Mouse (Mus musculus) frontal cortex, postnatal 10 days (tissue): ENCODE results near the gene Gm49373.

ENCODE experiments used
- DNase-seq, 2 experiments: peaks; one replicate each; pipeline ENCODE4 v3.0.0; 2022; ENCODE audit warnings: low spot score in 2 of 2, mixed read lengths in 1 of 2

Gene Gm49373

DNA sequence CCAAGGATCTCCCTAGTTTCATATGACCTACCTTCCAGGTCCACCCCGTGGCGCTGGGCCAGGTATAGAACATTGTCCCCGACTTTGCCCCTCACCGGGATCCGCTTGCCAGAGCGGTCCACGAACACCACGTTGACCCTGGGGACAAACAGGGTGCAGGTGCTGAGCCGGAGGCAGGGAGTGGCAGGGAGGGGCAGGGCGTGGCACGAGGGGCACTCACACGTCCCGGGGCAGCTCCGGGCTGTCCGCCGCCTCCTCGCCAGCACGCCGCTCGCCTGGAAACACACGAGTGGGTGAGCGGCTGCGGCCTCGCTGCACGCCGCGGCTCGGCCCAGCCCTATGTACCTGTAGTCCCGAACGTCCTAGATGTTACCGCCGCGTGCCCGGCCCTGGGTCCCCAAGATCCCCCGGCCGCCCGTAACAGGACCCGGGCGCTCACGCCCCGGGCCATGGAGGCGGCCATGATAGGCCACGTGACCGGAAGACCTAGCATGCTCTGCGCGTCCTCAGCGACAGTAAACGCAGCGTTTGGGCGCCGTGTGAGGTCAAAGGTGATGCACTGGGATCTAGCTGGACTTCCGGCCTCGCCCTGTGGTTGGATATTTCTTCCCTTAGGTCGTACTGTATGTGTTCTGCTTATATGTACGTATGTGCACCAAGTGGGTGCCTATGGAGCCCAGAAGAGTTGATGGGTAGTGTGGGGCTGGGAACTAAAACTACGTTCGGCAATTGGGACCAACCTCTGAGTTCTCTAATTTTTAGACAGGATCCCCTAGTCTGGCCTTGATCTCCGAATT, at the start of gene Gm49373, which contains the start of gene Fdx1l:
Gene Gm49373 (minus strand): TSS at position 53 of the 797 bp plus-strand sequence.
Gene Fdx1l (minus strand): TSS at position 571 of the 797 bp plus-strand sequence.
- DNase-seq, result peak; percentile 83 to 90

GRCm38 (mm10) chr9:21121483-21121882, 48.6 kb upstream of the Gm49373 start:
- no peak for DNase-seq

- DNase-seq, result no peak
These were observed 44.2 kb upstream of the Gm49373 start for GRCm38 (mm10) chr9:21117073-21117472.

DNA sequence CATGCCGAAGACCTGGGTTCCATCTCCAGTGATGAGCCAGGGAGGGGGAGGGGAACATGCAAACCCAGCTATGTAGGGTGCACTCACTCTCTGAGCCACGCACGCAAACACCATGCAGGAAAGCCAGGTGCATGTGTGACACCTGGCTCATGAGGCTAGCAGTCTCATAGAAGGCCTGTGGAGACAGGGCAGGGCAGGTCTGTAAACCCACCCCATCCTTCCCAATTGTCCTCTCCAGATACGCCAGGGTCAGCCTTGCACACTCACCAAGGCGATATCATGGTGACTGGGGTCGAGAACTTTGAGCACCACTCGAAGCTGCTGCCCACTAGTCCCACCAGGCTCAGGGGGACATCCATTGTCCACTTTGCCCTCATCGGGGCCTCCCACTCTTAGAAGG, 42.2 kb upstream of the Gm49373 start:
- DNase-seq, result no peak

- no peak for DNase-seq
These were observed 41.3 kb upstream of the Gm49373 start for GRCm38 (mm10) chr9:21114190-21114589.

GRCm38 (mm10) chr9:21113751-21114150, 40.9 kb upstream of the Gm49373 start:
- no peak for DNase-seq

- DNase-seq, result no peak
These were observed 34.8 kb upstream of the Gm49373 start for GRCm38 (mm10) chr9:21107607-21108237.

GRCm38 (mm10) chr9:21105760-21106564, 33.1 kb upstream of the Gm49373 start:
- DNase-seq, result no peak

- DNase-seq, result no peak
These were observed 31.9 kb upstream of the Gm49373 start for GRCm38 (mm10) chr9:21104814-21105213.

GRCm38 (mm10) chr9:21102076-21102475, 29.2 kb upstream of the Gm49373 start:
- no peak for DNase-seq

GRCm38 (mm10) chr9:21100447-21101161, 27.7 kb upstream of the Gm49373 start:
- DNase-seq, result no peak

GRCm38 (mm10) chr9:21097793-21098192, 24.9 kb upstream of the Gm49373 start:
- DNase-seq, result no peak

GRCm38 (mm10) chr9:21095958-21096357, 23.1 kb upstream of the Gm49373 start:
- DNase-seq, result no peak

- no peak for DNase-seq
These were observed 20.5 kb upstream of the Gm49373 start for GRCm38 (mm10) chr9:21093423-21093822.

- peak; percentile 97 for DNase-seq
These were observed 18.9 kb upstream of the Gm49373 start, which contains the start of the genes Gm38431 and Raver1 for GRCm38 (mm10) chr9:21091707-21092320. Gm38431 (minus strand) TSS chr9:21091997. Raver1 (minus strand) TSS chr9:21092008.

DNA sequence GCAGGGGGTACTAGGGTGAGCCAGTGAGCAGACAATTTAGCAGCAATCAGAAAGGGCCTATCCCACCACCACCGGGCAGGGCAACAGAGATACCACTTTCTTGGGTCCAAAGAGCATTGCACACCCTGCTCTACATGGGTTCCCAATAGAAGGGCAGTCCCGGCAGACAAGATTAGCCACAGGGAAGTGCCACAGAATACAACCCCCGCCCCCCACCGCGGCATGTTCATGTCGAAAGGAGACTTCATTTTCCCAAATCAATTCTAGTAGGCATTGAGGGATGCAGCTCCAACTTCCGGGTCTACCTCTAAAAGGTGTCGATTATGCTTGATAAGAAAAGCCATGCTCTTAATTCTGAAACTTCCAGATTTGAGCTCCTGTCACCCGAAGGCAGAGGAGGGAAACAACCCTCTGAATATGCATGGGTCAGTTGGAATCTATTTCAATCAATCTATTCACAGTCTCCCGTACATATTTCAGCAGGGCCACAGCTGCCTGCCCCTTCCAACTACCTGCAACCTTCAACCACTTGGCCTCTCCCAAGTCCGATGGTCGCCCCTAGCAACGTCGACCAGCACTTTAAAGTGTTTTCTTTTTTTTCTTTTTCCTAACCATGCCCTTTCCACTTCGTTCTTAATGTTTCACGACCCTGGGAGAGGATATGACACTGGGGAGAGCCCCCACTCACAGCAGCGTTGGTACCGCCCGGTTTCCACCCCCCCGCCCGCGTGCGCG, 18.2 kb upstream of the Gm49373 start:
- no peak for DNase-seq

DNA sequence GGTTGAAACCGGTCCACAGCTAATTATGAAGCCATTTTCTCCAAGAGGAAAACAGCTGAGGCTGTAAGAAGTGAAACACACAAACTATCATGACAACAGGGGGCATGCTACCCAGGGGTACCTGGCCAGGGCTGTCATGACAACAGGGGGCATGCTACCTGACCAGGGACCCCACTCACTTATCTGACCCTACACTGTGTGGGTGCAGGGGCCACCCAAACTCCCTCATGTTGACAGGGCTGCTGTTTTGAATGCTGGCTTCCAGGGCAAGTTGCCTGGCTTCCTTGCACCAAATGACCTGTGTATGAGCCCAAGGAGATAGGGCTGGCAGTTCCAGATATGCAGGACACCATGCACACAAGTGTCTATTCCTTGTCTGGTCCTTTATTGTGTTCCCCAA, 17.6 kb upstream of the Gm49373 start:
- DNase-seq, result no peak

GRCm38 (mm10) chr9:21083324-21083723, 10.4 kb upstream of the Gm49373 start:
- no peak for DNase-seq

DNA sequence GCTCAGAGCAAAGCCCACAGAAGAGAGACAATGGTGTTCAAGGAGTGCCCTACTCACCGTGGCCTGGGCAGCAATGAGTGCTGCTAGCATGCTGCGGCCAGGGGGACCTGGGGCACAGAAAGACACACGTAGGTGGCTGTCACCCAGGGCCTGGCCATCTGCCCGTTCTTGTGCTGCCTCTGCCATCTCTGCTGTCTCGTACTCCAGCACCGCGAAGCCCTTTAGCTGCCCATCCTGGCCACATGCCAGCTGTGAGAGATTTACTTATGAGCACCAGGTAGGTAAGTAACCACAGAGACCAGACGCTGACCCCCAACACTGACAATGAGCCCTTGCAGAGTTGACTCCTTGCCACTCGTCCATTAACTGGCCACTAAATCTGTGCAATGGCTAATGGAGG, 8.2 kb upstream of the Gm49373 start:
- no peak for DNase-seq

DNA sequence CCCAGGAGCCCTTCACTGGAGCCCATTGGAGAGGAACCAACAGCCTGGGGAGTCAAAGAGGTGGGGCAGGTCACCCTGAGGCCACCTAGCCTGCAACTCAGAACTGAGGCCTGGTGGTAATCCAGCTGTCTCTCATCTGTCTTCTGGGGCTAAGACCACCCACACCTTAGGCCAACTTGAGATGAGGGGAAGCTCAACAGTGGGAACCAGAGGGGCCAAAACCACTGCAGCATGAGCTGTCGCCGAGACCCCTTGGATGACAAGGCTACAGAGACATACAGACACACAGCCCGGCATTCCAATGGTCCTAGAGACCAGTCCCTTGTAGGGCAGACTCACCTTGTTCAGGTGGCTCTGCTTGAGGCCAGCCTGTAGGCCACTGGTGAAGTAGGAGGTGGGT, 2.7 kb upstream of the Gm49373 start:
- DNase-seq, result no peak
